Mouse (Mus musculus): ENCODE results near the gene Olfr502.
"Not testable (repeated sequence)": the region's sequence is repeated elsewhere in the genome, so short reads cannot be mapped to it uniquely, and the experiment has no call there.

The Olfr502 gene

DNA sequence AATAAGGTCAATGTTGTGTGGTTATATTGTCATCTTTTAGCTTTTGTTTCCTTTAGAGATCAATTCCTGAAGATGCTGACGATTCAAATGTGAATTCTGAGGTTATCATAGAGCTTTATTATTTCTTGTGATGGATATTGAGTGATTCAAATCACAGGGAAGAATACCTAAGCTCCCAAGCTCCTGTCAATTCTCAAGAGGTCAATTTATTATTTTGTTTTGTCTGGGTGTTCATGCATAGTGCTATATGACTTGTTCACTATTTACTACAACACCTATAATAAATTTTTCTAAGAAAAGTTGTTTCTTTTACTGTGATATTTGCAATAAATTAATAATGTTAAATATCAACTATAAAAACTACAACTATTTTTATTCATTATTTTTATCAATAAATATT lies at the start of gene Olfr502:
Gene Olfr502, minus strand, starts transcription at position 101 of the 400 bp plus-strand sequence.
- DNase-seq: no peak

DNA sequence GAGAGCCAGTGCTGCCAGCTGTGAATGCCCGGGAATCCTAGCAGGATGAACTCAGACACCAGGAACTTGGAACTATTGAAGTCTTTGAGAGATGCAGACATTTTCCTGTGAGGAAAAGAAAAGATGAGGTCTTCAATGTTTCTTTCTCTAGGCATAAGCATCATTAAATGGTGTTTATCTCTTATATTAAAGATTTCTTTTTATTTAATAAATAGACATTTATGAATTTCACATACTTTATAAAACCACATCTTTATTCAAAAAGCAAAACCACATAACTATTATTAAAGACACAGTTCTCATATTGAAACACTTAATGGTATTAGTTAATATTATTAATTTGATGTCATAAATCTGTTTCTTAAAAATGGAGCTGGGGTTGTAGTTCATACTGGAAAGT lies 40.8 kb upstream of the Olfr502 start, which contains the start of gene Olfr504:
Gene Olfr504, minus strand, starts transcription at position 101 of the 400 bp plus-strand sequence.
- DNase-seq: no peak

DNA sequence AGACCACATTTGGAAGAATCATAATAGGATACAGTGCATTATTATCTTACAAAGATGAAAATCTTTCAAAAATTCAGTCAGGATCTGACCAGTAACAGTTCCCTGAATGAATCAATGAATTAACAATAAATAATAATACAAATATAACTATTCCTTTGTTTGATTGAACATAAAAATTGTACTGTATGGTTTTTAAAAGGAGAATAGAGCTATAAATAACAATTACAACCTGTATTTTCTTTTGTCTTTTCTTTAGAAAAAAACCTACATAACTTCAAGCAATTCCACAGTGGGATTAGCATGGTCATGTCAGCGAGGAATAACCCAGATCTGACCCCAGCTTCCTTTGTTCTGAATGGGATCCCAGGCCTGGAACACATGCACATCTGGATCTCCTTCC lies 19.4 kb upstream of the Olfr502 start, which contains the start of gene Olfr503:
Gene Olfr503, plus strand, starts transcription at position 301 of the 400 bp plus-strand sequence.
- not testable (repeated sequence) for DNase-seq

DNA sequence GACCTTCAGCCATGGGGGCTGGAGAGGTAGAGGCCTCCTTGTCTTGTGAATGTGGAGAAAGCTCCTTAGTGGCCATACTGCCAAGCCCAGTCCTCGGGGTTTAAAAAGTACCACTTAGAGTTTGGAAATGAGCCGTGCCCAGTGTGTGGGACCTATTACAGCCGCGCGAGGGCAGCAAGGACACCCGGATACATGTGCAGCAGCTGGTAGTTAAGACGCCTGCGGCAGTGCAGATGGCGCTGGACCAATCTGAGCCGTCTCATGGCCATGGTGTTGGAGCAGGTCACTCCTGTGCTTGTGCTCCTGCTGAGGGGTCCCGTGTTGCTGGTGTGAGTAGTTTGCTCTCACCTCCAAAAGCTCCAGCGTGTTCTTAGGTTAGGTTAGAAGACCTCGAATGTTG lies 17.6 kb upstream of the Olfr502 start:
- no peak for DNase-seq
